Mouse (Mus musculus) midbrain, embryonic 12.5 days (tissue): Measurements from ENCODE around the gene Adam12. TPM values are rescaled to one million over a fixed set of nuclear protein-coding genes. Genes with fewer than 3 reads are reported as not detected.

Experiments used
- ATAC-seq: fragments of 200-750 bp; cut with Nextera tagmentation; 2 replicates; pipeline ENCODE4 v1.8.0; 2017; ENCODE audit warnings: low read depth, moderate TSS enrichment, moderate library complexity; ENCODE audit not compliant: low FRiP score
- H3K27ac ChIP-seq: fragments of 300-500 bp; sonication (generic); replicated peaks from 2 replicates; pipeline ENCODE4 v1.5.1; 2016; ENCODE audit warnings: mild to moderate bottlenecking
- H3K27me3 ChIP-seq: fragments of 300-500 bp; sonication (generic); 2 replicates; pipeline ENCODE4 v1.6.1; 2016; ENCODE audit warnings: mild to moderate bottlenecking
- H3K36me3 ChIP-seq: fragments of 300-500 bp; sonication (generic); 2 replicates; pipeline ENCODE4 v1.6.1; 2016
- H3K4me1 ChIP-seq: fragments of 300-500 bp; sonication (generic); 2 replicates; pipeline ENCODE4 v1.6.1; 2016
- H3K4me2 ChIP-seq: fragments of 300-500 bp; sonication (generic); replicated peaks from 2 replicates; pipeline ENCODE4 v1.6.1; 2016; ENCODE audit warnings: mild to moderate bottlenecking, moderate library complexity
- H3K4me3 ChIP-seq: fragments of 300-500 bp; sonication (generic); 2 replicates; pipeline ENCODE4 v1.5.1; 2016; ENCODE audit warnings: mild to moderate bottlenecking
- H3K9ac ChIP-seq: fragments of 300-500 bp; sonication (generic); replicated peaks from 2 replicates; pipeline ENCODE4 v1.6.1; 2016; ENCODE audit warnings: mild to moderate bottlenecking, moderate library complexity
- H3K9me3 ChIP-seq: fragments of 300-500 bp; sonication (generic); 2 replicates; pipeline ENCODE4 v1.6.1; 2016; ENCODE audit warnings: mild to moderate bottlenecking
- WGBS: fragments of 180-500 bp; shearing (Covaris S2); methylation state at CpG from one replicate; pipeline ENCODE4 v1.1.7; 2016; 5-methylcytosine and 5-hydroxymethylcytosine counted together
- polyA plus RNA-seq: library from polyadenylated mRNA; unstranded; fragments of >200 nt; fragmentation: Nextera tagmentation; extraction: Ambion mirVana; gene quantifications from 2 replicates; pipeline ENCODE4 v1.2.1, GENCODE M21; 2016

The Adam12 gene
- polyA plus RNA-seq, 1 experiment from 2014 or later: 3.0 TPM

DNA sequence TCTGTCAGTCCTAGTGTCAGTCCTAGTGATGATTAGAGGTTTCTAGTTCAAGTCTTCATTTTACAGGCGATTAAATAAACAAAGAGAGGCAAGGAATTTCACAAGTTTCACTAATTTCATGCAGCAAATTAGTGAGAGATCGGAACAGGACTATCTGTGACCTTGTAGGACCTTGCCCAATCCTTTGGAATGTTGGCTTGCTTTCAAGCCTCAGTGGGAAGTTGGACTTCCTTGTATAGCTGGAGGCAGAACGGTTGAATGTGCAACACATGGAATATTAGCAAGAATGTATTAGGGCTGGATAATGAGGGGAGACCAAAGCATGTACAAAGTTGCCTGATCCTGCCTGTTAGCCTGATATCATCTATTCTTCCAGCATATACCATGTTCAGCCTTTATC, 141.2 kb downstream of the Adam12 start:
- Histone ChIP-seq H3K36me3 (no peaks in the 10 kb centered on the region), H3K4me2 (no peak overlapping the region), H3K4me3 (no peak overlapping the region), H3K9ac (no peak overlapping the region), H3K27ac (no peak overlapping the region), H3K27me3 (no peaks in the 10 kb centered on the region), H3K4me1 (no peaks in the 10 kb centered on the region), H3K9me3 (no peaks in the 10 kb centered on the region)
- no peak for ATAC-seq
- WGBS: 83% methylated on average over 3 of the region's 3 CpGs

DNA sequence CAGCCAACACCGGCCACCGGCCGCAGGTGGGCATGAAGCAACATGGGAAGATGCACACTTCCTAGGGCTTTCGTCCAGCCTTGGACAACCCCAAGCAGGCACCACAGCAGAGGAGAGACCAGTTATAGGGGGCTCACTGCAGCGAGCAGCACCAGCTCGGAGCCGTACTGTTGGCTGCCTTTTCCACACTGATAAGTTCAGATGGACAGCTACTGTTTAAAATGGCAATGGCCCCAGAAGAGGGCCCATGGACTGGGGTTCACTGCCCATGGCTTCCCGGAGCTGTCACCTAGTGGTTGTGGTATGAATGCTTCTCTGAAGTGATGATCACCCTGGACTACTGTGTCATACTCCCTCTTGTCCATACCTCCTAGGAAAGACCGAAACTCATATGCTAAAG, 141.7 kb downstream of the Adam12 start:
- WGBS: 95% methylated on average over 9 of the region's 9 CpGs
- no peak for ATAC-seq
- Histone ChIP-seq H3K4me3 (no peak overlapping the region), H3K9me3 (no peaks in the 10 kb centered on the region), H3K9ac (no peak overlapping the region), H3K4me1 (no peaks in the 10 kb centered on the region), H3K36me3 (no peaks in the 10 kb centered on the region), H3K27me3 (no peaks in the 10 kb centered on the region), H3K4me2 (no peak overlapping the region), H3K27ac (no peak overlapping the region)

DNA sequence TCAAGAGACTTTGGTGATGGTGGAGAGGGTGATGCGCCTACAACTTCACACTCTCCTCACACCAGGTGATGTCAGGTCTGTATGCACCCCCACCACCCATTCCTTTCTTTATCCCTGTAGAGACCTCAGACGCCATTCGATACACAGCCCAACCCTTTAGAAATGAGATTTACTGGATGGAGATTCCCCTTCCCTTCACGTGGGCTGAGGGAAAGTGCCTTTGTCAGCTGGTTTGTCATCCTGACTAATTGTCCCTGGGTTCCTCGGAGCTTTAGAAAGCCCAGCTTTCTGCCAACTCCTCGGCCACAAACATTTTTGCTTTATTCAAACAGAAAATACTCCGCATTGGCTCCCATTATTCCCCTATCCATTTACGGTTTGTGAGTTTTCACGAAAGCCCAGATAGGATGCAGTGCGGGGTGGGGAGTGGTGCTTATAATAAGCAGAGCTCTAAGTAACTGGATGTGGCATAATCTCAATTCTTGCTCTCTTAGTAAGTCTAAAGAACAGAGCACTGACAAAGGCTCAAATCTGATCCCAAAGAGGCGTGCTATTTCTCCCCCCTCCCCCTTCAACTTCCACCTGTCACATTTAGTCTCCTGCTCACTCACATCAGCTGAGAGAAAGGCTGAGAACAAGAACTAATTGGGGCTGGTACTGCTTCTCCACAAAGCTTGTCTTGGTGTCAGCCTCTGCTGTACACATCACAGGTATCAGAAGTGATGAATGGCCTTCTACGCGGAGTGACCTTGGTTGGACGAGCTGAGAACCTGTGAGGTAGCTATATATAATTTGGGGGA, 143.2 kb downstream of the Adam12 start:
- Histone ChIP-seq H3K27ac (no peak overlapping the region), H3K4me1 (no peaks in the 10 kb centered on the region), H3K9ac (no peak overlapping the region), H3K4me2 (no peak overlapping the region), H3K4me3 (no peak overlapping the region), H3K36me3 (no peaks in the 10 kb centered on the region), H3K27me3 (no peaks in the 10 kb centered on the region), H3K9me3 (no peaks in the 10 kb centered on the region)
- no peak for ATAC-seq
- WGBS: 81% methylated on average over 14 of the region's 14 CpGs

DNA sequence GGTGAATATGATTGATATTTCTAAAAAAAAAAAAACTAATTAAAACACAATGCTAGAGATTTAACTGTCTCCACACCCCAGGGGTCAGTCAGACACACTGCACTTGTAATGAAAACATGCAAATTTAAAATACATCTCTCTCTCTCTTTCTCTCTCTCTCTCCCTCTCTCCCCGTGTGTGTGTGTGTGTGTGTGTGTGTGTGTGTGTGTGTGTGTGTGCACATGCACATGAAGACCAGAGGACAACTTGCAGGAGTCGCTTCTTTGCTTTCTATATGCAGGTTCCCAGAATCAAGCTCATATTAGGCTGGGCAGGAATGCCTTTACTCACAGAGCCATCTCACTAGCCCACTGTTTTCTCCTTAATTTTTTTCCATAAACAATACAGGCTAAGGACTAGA, 146.6 kb downstream of the Adam12 start:
- Histone ChIP-seq H3K36me3 (no peaks in the 10 kb centered on the region), H3K27ac (no peak overlapping the region), H3K4me3 (no peak overlapping the region), H3K27me3 (no peaks in the 10 kb centered on the region), H3K4me1 (no peaks in the 10 kb centered on the region), H3K4me2 (no peak overlapping the region), H3K9ac (no peak overlapping the region), H3K9me3 (no peaks in the 10 kb centered on the region)
- WGBS: 86% methylated on average over 1 of the region's 2 CpGs
- no peak for ATAC-seq

GRCm38 (mm10) chr7:134084926-134085325, 147.0 kb downstream of the Adam12 start:
- H3K4me1 ChIP-seq: no peaks in the 10 kb centered on the region
- no peak overlapping the region for H3K9ac ChIP-seq
- H3K4me3 ChIP-seq: no peak overlapping the region
- no peak overlapping the region for H3K4me2 ChIP-seq
- H3K27ac ChIP-seq: no peak overlapping the region
- H3K36me3 ChIP-seq: no peaks in the 10 kb centered on the region
- no peaks in the 10 kb centered on the region for H3K9me3 ChIP-seq
- H3K27me3 ChIP-seq: no peaks in the 10 kb centered on the region
- ATAC-seq: no peak

DNA sequence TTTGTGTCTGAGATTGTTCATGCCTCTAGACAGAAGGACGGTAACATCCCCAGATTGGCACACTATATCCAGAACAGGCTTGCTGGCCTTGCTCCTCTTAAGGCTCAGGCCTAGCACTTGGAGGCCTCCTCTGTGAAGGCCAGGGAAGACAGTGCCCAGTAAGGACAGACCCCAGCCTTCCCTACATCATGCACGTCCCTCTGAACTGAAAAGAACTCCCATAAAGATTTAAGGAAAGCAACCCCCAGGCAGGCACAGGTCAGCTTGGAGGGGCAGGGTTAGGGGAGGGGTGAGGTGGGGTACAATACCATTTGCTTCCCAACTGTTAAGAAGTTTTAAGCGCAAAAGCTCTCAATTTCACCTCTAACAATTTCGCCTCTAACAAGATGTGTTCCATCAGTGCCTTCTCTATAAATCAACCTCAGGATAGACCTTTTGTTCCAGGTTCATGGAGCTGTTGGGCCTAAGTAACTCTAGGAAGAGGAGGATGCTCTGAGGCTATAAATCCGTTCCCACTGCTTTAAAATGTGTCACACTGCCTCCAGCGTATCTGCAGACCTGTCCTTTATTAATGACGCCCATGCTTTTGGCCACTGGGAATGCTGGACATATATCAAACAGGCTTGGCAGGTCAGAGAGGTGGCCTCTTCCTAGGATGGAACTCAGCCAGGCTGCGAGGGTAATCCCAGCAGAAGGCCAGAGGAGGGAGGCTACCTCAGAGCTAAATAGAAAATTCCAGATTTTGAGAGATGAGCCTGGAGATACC, 150.5 kb downstream of the Adam12 start:
- WGBS: 86% methylated on average over 8 of the region's 8 CpGs
- Histone ChIP-seq H3K36me3 (no peaks in the 10 kb centered on the region), H3K9ac (no peak overlapping the region), H3K4me1 (no peaks in the 10 kb centered on the region), H3K27ac (no peak overlapping the region), H3K4me3 (no peak overlapping the region), H3K27me3 (no peaks in the 10 kb centered on the region), H3K4me2 (no peak overlapping the region), H3K9me3 (no peaks in the 10 kb centered on the region)
- ATAC-seq: no peak

- H3K4me2 ChIP-seq: no peak overlapping the region
- no peaks in the 10 kb centered on the region for H3K4me1 ChIP-seq
- H3K27me3 ChIP-seq: no peaks in the 10 kb centered on the region
- no peaks in the 10 kb centered on the region for H3K36me3 ChIP-seq
- no peak for ATAC-seq
- no peak overlapping the region for H3K27ac ChIP-seq
- 88% methylated on average over 17 of the region's 17 CpGs for WGBS
- no peak overlapping the region for H3K4me3 ChIP-seq
- H3K9ac ChIP-seq: no peak overlapping the region
- no peaks in the 10 kb centered on the region for H3K9me3 ChIP-seq
These were observed 151.8 kb downstream of the Adam12 start for GRCm38 (mm10) chr7:134079980-134080725.

GRCm38 (mm10) chr7:134077684-134078083, 154.3 kb downstream of the Adam12 start:
- Histone ChIP-seq H3K9me3 (no peaks in the 10 kb centered on the region), H3K4me3 (no peak overlapping the region), H3K27me3 (no peaks in the 10 kb centered on the region), H3K27ac (no peak overlapping the region), H3K9ac (no peak overlapping the region), H3K4me1 (no peaks in the 10 kb centered on the region), H3K36me3 (no peaks in the 10 kb centered on the region), H3K4me2 (no peak overlapping the region)
- ATAC-seq: no peak
- WGBS: 93% methylated on average over 4 of the region's 4 CpGs

DNA sequence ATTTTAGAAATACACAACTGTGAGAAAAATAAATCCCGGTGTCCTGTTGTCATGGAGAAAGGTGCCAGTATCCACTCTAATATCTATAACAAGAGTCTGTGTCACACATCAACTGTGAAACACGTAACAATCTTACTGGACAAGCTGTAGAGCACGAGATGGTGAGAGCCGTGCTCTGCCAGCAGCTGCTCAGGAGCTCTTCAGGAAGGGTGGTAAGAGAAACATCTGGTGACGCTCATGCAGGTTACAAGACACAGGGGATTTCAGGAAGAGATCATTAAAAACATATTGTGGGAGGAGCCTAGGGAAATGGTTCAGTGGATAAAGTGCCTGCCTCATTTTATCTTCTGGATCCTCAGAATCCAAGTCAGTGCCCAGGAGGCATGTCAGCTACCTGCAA, 158.9 kb downstream of the Adam12 start:
- Histone ChIP-seq H3K27me3 (no peaks in the 10 kb centered on the region), H3K27ac (no peak overlapping the region), H3K9ac (no peak overlapping the region), H3K4me1 (no peaks in the 10 kb centered on the region), H3K4me3 (no peak overlapping the region), H3K9me3 (no peaks in the 10 kb centered on the region), H3K4me2 (no peak overlapping the region), H3K36me3 (no peaks in the 10 kb centered on the region)
- WGBS: 86% methylated on average over 5 of the region's 5 CpGs
- no peak for ATAC-seq

DNA sequence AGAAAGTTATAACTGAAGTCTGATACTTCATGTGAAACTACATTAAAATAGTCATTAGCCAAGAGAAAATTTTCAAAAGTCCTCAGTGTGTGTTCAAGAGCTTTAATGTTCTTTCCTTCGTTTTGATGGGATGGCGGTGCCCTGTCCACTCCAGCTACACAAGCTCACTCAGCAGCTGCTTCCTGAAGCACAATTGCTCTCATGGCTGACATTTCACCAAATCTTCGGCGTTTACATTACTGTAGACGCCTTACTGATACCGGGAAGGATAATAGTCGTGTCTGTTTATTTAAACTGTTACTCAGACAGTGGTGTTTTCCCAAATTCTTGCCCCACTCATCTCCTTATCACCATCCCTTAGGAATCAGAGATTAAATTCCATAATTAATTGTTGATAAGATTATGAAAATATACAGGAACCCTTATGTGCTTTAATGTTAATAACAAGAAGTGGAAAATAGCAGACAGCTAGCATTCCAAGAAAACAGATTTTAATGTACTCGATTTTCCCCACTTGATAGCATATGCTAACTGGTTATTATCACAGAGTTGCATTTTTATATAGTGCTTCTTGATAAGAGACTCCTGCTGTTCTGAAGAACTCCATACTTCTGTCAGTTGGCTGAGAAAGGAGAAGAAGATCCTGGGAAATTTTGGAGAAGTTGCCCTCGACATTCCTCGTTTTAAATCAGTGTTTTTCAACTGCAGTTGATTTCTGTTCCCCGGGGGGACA, 160.6 kb downstream of the Adam12 start:
- Histone ChIP-seq H3K27me3 (no peaks in the 10 kb centered on the region), H3K4me3 (no peak overlapping the region), H3K27ac (no peak overlapping the region), H3K4me1 (no peaks in the 10 kb centered on the region), H3K36me3 (no peaks in the 10 kb centered on the region), H3K4me2 (no peak overlapping the region), H3K9ac (no peak overlapping the region), H3K9me3 (no peaks in the 10 kb centered on the region)
- WGBS: 86% methylated on average over 11 of the region's 11 CpGs
- ATAC-seq: no peak

DNA sequence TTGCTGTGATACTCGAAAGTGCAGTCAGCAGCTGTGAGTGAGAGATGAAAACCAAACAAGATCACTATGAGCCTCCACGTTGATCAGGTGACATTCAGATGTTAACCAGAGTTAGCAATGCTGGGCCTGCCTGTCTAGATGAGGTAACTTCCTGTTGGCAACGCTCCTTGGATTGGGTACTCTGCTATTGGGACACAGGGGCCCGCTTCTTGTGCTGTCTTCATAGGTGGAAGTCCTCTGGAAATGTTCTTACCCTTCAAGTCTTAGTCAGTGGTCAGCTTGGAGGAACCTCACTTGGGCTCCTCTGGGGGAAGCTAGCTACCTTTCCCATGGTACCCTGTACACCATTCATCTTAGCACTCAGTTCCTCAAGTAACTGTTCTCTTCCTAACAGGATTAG, 169.3 kb downstream of the Adam12 start:
- no peak overlapping the region for H3K9ac ChIP-seq
- H3K4me3 ChIP-seq: no peak overlapping the region
- H3K4me1 ChIP-seq: no peaks in the 10 kb centered on the region
- H3K27ac ChIP-seq: no peak overlapping the region
- ATAC-seq: no peak
- H3K27me3 ChIP-seq: no peaks in the 10 kb centered on the region
- no peaks in the 10 kb centered on the region for H3K36me3 ChIP-seq
- no peak overlapping the region for H3K4me2 ChIP-seq
- 89% methylated on average over 4 of the region's 4 CpGs for WGBS
- H3K9me3 ChIP-seq: no peaks in the 10 kb centered on the region

DNA sequence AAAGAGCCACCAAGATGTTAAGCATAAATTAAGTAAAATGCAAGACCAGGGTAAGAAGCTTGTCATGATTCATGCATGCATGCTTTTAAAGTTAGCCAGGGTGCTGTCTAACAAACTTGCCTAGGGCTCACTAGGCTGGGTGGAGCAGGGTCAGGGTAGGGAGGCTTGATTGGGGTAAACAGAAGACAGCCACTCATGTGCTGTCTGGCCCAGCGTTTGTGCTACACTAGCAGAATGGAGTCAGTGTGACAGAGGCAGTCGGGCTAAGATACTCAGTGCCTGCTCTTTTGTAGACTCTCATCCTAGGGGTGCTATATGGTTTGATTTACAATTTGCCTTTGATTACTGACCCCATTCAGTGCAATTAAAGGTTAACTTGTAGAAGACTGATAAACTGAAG, 179.5 kb downstream of the Adam12 start:
- Histone ChIP-seq H3K27me3 (no peaks in the 10 kb centered on the region), H3K4me3 (no peak overlapping the region), H3K4me1 (no peaks in the 10 kb centered on the region), H3K36me3 (no peaks in the 10 kb centered on the region), H3K4me2 (no peak overlapping the region), H3K9ac (no peak overlapping the region), H3K9me3 (no peaks in the 10 kb centered on the region), H3K27ac (no peak overlapping the region)
- no peak for ATAC-seq
- 61% methylated on average over 2 of the region's 2 CpGs for WGBS
